Mouse (Mus musculus) limb, embryonic 14.5 days (tissue): ENCODE data around the gene Il1rapl2. TPM values are rescaled to one million over a fixed set of nuclear protein-coding genes. Genes with fewer than 3 reads are reported as not detected.

ENCODE experiments used
- ATAC-seq: fragments of 200-750 bp; cut with Nextera tagmentation; 2 replicates; pipeline ENCODE4 v1.8.0; 2017; ENCODE audit warnings: low read depth, moderate number of reproducible peaks, moderate TSS enrichment; ENCODE audit not compliant: low FRiP score
- DNase-seq: peaks from one replicate; pipeline ENCODE4 v3.0.0-alpha.2; 2015; ENCODE audit warnings: low spot score
- H3K27ac ChIP-seq: fragments of 300-500 bp; sonication (generic); replicated peaks from 2 replicates; pipeline ENCODE4 v1.5.1; 2014; ENCODE audit warnings: low read depth, mild to moderate bottlenecking, low read length, moderate library complexity, mixed read lengths
- H3K27me3 ChIP-seq: fragments of 300-500 bp; sonication (generic); 2 replicates; pipeline ENCODE4 v1.6.1; 2014; ENCODE audit warnings: low read length, mixed read lengths; ENCODE audit not compliant: control insufficient read depth, insufficient read depth
- H3K36me3 ChIP-seq: fragments of 300-500 bp; sonication (generic); 2 replicates; pipeline ENCODE4 v1.6.1; 2014; ENCODE audit warnings: mild to moderate bottlenecking, low read length, moderate library complexity, mixed read lengths; ENCODE audit not compliant: control insufficient read depth, insufficient read depth
- H3K4me1 ChIP-seq: fragments of 300-500 bp; sonication (generic); 2 replicates; pipeline ENCODE4 v1.6.1; 2014; ENCODE audit warnings: antibody characterized with exemption, low read length, mixed read lengths; ENCODE audit not compliant: control insufficient read depth, insufficient read depth
- H3K4me2 ChIP-seq: fragments of 300-500 bp; sonication (generic); replicated peaks from 2 replicates; pipeline ENCODE4 v1.6.1; 2014; ENCODE audit warnings: low read depth, mild to moderate bottlenecking, low read length, moderate library complexity; ENCODE audit not compliant: severe bottlenecking
- H3K4me3 ChIP-seq: fragments of 300-500 bp; sonication (generic); replicated peaks from 2 replicates; pipeline ENCODE4 v1.5.1; 2014; ENCODE audit warnings: low read length
- H3K9ac ChIP-seq: fragments of 300-500 bp; sonication (generic); 2 replicates; pipeline ENCODE4 v1.6.1; 2014; ENCODE audit warnings: mild to moderate bottlenecking, low read depth, low read length, moderate library complexity; ENCODE audit not compliant: severe bottlenecking
- H3K9me3 ChIP-seq: fragments of 300-500 bp; sonication (generic); 2 replicates; pipeline ENCODE4 v1.6.1; 2016; ENCODE audit warnings: low read length; ENCODE audit not compliant: control insufficient read depth
- POLR2A ChIP-seq: fragments of 200-500 bp; IDR thresholded peaks from 2 replicates; pipeline ENCODE4 v1.8.0; 2012; ENCODE audit warnings: inconsistent platforms, mild to moderate bottlenecking, moderate library complexity, borderline replicate concordance; ENCODE audit not compliant: insufficient read depth, insufficient read length; ENCODE audit errors: extremely low read depth
- WGBS: fragments of 180-500 bp; shearing (Covaris S2); extraction: QIAGEN DNeasy Blood & Tissue Kit; methylation state at CpG from one replicate; pipeline ENCODE4 v1.1.7; 2014; 5-methylcytosine and 5-hydroxymethylcytosine counted together
- polyA plus RNA-seq, 2 experiments: library from polyadenylated mRNA; depleted of rRNA in 1 of 2; stranded (reverse) in 1 of 2; unstranded in 1 of 2; fragments of >200 nt; fragmentation: Nextera tagmentation in 1 of 2; extraction: Ambion mirVana in 1 of 2; gene quantifications; 2 replicates each; pipeline versions ENCODE4 v1.2.1 to v1.2.3; 2012 to 2014

The Il1rapl2 gene
- polyA plus RNA-seq, 2 experiments, result 0.55 to 1.1 TPM

DNA sequence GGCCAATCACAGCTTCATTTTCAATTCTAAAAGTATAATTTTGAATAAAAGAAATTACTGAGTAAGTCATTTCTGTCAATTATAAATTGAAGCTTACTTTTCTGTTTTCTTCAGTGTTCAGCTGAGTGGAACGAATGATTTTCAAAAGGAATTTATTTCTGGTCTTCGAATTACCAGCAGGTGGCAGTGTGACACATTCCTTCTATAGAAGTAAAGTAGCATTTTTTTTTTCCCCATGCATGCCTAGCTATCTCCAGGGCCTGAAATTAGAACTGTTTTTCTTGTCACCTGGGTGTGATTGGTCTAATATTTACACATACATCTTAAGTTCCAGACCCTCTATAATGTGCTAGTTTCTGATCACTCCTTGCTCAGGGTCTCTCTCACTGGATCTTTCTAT is 96.6 kb downstream of the Il1rapl2 start:
- WGBS, result 21% methylated on average over 2 of the region's 2 CpGs

DNA sequence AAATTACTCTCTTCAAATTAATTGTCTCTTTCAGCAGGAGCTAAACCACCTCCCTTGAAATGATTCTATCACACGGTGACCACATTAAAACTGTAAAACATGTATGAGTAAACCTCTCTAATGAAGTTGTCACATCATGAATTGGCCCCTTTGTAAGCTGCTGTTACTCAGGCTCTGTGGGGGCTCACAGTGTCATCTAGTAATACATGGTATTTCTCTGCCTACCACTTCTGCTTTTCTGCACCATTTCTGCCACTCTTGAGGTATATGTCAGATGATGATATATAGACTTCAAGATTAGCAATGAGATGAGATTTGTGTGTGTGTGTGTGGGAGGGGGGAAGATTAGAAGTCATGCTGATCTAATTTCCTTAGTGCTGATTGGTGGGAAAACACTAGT is 117.6 kb downstream of the Il1rapl2 start:
- Histone ChIP-seq H3K27me3 (no peaks in the 10 kb centered on the region), H3K36me3 (no peaks in the 10 kb centered on the region), H3K27ac (no peak overlapping the region), H3K4me3 (no peak overlapping the region), H3K9ac (no peak overlapping the region), H3K4me2 (no peak overlapping the region), H3K4me1 (no peaks in the 10 kb centered on the region), H3K9me3 (no peaks in the 10 kb centered on the region)
- DNase-seq (no peak), ATAC-seq (no peak)
- WGBS, result 68% methylated on average over 1 of the region's 1 CpGs
- TF ChIP-seq POLR2A, result no peak

More for the DNA sequence above, 96.6 kb downstream of the Il1rapl2 start:
- Histone ChIP-seq H3K4me3 (no peak overlapping the region), H3K4me1 (no peaks in the 10 kb centered on the region), H3K27ac (no peak overlapping the region), H3K36me3 (no peaks in the 10 kb centered on the region), H3K9me3 (no peaks in the 10 kb centered on the region), H3K4me2 (no peak overlapping the region), H3K9ac (no peak overlapping the region), H3K27me3 (no peaks in the 10 kb centered on the region)
- no peak for ATAC-seq
- TF ChIP-seq POLR2A, result no peak
- DNase-seq, result peak; percentile 68

DNA sequence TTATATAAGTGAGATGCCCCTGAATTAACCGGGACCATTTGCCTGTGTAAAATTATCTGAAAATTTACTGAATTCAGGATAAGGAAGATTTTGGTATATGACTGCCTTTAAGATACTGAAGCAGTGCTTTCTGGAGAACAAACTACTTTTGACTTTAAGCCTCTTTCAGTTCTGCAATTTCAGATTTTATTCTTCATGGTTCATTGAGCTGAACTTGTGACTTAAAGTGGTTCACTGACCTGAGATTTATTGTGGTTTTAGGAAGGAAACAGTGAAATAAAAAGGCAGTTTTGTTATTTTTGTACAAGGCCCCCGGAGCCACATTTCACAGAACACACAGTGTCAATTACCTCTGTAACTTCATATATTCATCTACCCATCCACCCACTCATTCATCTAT is 129.6 kb downstream of the Il1rapl2 start:
- no peak for ATAC-seq
- no peak for DNase-seq
- no peak for TF ChIP-seq POLR2A
- H3K4me1 ChIP-seq, result no peaks in the 10 kb centered on the region
- H3K9me3 ChIP-seq, result no peaks in the 10 kb centered on the region
- no peaks in the 10 kb centered on the region for H3K27me3 ChIP-seq
- no peak overlapping the region for H3K4me2 ChIP-seq
- H3K36me3 ChIP-seq, result no peaks in the 10 kb centered on the region
- no peak overlapping the region for H3K27ac ChIP-seq
- H3K4me3 ChIP-seq, result no peak overlapping the region
- WGBS, result 82% methylated on average over 2 of the region's 2 CpGs
- H3K9ac ChIP-seq, result no peak overlapping the region

DNA sequence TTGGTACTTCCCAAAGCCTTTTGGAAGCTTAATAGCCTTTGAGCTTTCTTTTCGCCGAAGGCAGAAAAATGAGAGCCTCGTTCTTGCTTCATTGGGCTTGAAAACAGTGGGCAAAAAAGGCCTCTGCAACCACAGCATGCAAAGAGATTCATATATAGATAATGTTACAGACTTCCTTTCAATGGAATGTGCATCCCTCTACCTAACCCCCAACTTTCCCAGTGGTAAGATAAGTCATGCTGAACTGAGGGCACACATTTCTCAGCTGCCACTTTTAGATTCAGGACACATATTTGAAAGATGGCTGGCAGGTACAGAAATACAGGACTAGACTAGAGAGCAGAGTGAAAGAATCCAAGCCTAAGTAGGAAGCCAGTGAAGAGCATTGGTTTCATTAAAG is 185.1 kb downstream of the Il1rapl2 start:
- TF ChIP-seq POLR2A, result no peak
- no peak for ATAC-seq
- Histone ChIP-seq H3K36me3 (no peaks in the 10 kb centered on the region), H3K27me3 (no peaks in the 10 kb centered on the region), H3K4me1 (no peaks in the 10 kb centered on the region), H3K9me3 (no peaks in the 10 kb centered on the region), H3K4me3 (no peak overlapping the region), H3K9ac (no peak overlapping the region), H3K27ac (no peak overlapping the region), H3K4me2 (no peak overlapping the region)
- WGBS, result 52% methylated on average over 3 of the region's 3 CpGs
- DNase-seq, result no peak

DNA sequence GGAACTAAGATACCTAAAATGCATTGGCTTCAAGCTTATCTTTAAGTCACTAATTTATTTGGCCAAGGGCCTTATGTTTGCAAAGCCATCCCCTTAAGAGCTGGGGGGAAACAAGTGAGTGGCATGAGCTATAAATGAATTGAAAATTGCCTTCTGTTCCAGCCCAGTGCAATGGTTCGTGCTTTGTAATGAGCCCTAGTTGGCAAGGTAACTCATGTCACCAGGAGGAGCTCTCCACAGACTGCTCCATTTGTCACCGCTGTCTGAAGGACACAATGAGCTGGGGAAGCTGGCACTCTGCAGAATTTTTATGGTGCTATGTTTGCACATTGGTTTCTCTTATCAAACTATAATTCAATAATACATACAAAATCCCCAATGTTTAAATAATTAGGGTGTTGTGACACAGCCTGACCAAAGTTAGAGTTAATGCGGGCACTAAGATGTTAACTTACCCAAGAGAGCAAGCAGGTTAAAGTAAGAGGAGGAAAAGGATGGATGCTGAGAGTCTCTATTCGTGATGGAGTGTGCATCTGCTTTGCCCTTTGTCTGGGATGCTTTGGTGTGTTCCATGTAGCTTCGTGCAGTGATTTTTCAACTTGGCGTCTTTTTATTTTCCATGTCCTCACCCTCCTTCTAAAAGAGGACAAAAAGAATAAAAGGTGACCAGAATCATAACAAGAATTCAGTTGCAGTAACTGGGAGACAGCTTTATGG is 235.2 kb downstream of the Il1rapl2 start:
- Histone ChIP-seq H3K9ac (no peak overlapping the region), H3K4me2 (no peak overlapping the region), H3K4me3 (no peak overlapping the region), H3K9me3 (no peaks in the 10 kb centered on the region), H3K27me3 (no peaks in the 10 kb centered on the region), H3K4me1 (no peaks in the 10 kb centered on the region), H3K27ac (no peak overlapping the region), H3K36me3 (no peaks in the 10 kb centered on the region)
- no peak for ATAC-seq
- WGBS, result 70% methylated on average over 6 of the region's 6 CpGs
- DNase-seq, result no peak
- TF ChIP-seq POLR2A, result no peak
